Mouse (Mus musculus) liver, embryonic 14.5 days (tissue): ENCODE measurements around the gene Tmprss13.

Experiments
- CTCF ChIP-seq: IDR thresholded peaks from 2 replicates; pipeline ENCODE4 v1.5.1; 2016; ENCODE audit warnings: antibody characterized with exemption, low read depth, control low read depth
- EP300 ChIP-seq: IDR thresholded peaks from 2 replicates; pipeline ENCODE4 v1.6.1; 2016; ENCODE audit warnings: antibody characterized with exemption, low read depth

DNA sequence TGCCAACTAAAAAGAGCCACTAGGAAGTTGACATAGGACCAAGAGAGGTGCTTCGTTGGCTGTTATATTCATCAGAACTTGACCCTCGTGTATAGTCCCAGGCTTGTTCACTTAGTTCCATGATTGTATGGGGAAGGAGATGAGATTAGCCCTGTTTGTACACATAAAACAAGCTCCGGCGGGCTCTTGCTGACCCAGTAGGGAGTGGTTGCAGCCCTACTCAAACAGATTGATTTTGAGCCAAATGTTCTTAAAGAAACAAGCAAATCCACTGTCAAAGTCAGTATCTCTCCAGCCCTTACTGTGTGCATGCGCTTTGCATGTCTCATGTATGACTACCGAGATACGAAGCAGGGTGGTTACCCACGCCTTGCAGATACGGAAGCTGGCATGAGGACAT, 7.5 kb downstream of the Tmprss13 start:
- TF ChIP-seq EP300 (no peak), CTCF (no peak)
